Mouse (Mus musculus): Measurements from ENCODE around the gene Cdc40.
"Not testable (repeated sequence)": the region's sequence is repeated elsewhere in the genome, so short reads cannot be mapped to it uniquely, and the experiment has no call there.

Cdc40 gene

GRCm38 (mm10) chr10:40857599-40857998, 25.5 kb downstream of the Cdc40 start:
- no peak for DNase-seq (ENCODE audit: low read depth)

DNA sequence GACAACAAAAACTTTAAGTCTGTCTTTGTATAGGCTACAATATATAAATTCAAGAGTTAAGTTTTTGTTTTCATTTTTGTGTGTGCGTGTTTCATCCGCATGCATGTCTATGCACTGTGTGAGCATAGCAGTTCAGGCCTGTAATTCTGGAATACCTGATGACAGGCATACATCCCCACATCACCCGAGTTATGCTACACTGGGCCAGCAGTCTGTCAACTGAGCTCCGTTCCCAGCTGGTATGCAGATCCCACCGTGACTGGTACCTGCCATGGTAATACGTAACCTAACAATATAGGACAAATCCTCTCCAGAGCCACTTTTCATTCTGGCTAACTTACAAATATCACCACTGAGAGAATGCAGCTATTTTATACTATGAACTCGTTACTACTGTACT, 26.4 kb downstream of the Cdc40 start:
- DNase-seq (ENCODE audit: low read depth) = no peak

DNA sequence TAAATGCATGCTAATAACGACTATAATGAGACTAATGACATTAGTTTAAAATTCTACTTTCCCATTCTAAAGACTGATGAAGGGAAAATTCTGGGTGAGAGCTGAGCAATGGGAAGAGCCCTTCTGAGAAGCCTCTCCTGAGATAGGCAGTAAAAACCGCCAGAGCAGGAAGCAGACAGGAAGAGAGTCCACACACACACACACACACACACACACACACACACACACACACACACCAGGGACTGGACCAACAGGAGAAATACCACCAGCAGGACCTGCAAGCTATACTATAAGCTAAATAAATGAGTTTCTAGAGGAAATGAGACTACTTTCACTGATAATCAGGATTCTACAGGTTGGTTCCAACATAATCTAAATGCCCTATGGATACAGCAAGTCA, 27.5 kb downstream of the Cdc40 start:
- DNase-seq (ENCODE audit: low read depth) = no peak

GRCm38 (mm10) chr10:40851138-40851537, 32.0 kb downstream of the Cdc40 start:
- no peak for DNase-seq (ENCODE audit: low read depth)

DNA sequence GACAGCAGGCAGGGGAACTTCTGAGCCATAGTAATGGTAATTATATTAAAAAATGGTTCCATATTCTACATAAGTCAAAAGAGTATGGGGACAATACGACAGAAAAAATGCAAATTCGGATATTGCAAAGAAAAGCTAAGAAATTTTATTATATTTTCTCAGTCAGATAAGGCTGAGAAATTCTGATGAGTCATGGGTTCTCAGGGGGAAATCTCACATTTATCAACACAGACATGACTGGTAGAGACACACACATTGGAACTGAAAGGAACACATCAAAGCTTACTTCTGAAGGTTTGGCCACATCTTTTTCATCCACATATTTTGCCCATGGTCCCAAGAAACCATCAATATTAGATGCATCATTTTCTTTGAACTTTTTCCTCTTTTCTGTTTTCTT, 32.5 kb downstream of the Cdc40 start:
- peak; percentile 20 for DNase-seq (ENCODE audit: low read depth)

- DNase-seq (ENCODE audit: low read depth) = no peak
Measured at GRCm38 (mm10) chr10:40847176-40847874, 35.8 kb downstream of the Cdc40 start.

- DNase-seq (ENCODE audit: low read depth) = no peak
Measured at GRCm38 (mm10) chr10:40845626-40846025, 37.5 kb downstream of the Cdc40 start.

- DNase-seq (ENCODE audit: low read depth) = no peak
Measured at GRCm38 (mm10) chr10:40844546-40844945, 38.6 kb downstream of the Cdc40 start.

- DNase-seq (ENCODE audit: low read depth) = no peak
Measured at GRCm38 (mm10) chr10:40843841-40844240, 39.3 kb downstream of the Cdc40 start.

GRCm38 (mm10) chr10:40840086-40840485, 43.0 kb downstream of the Cdc40 start:
- DNase-seq (ENCODE audit: low read depth) = peak; percentile 11

DNA sequence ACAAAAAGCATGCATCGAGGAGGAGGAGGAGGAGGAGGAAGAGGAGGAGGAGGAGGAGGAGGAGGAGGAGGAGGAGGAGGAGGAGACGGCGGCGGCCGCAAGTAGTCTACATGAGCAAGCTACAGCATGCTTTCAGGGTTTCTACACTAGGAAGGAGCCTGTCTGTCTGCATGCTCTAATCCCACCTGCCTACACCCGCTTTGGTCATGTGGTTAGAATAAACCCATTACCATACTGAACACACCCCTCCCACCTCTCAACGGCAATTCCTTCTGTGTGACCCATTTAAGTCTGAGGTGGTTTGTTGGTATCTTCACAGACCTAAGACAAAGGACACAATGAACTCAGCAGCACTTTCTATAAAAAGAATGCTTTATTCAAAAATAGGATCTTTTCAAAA, 51.8 kb downstream of the Cdc40 start:
- DNase-seq (ENCODE audit: low read depth) = no peak

DNA sequence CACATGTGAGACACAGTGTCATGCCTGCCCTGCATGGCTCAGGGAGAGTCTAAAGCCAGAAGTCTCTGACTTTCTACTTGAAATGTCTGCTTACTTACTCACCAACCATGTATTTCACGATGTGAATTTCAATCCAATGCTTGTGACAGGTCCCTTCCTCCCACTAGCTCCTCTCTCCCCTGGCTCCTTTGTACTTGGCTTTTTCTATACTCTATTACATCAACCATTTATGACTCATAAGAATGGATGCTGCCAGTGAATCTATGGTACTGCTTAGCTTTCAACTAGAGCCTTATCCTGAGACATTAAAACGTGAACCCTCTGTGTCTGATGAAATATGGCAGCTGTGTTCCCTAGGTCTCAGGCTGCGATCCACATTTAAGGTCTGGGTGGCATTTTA, 52.8 kb downstream of the Cdc40 start:
- peak; percentile 68 for DNase-seq (ENCODE audit: low read depth)

DNA sequence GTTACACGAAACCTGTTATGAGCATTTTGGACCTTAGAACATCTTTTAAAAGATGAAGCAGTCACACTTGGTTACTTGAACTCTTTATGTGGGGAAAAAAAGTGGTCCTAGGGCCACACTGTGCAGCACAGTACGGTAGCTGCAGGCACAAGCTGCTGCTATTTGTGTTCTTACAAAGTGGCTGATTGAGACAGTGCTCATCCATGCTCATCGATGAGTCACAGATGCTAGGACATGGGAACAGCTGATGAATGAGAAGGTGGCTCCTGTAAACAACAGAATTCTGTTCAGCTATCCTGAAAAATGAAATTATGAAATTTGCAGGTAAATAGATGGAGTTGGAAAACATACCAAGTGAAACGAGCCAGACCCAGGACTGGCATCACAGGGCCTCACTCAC, 55.4 kb downstream of the Cdc40 start:
- DNase-seq (ENCODE audit: low read depth) = no peak

- no peak for DNase-seq (ENCODE audit: low read depth)
Measured at GRCm38 (mm10) chr10:40825952-40826351, 57.2 kb downstream of the Cdc40 start.

DNA sequence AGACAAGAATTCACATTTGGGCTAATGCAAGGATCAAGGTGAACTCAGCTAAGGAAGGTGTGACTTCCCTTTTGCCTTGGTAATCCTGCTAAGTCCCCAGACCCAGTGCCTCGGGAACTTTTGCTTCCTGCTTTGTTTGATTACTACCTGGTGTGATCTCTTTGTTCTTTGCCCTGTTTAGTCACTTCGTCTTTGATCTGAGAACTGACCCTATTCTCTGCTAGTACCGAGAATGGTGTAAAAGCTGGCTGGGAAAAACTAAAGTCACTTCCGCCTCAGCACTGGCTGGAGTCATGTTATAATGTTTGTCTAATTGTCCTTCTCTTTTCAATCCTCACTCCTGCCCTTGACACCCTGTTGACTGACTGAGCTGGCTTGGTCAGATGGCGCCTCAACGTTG, 66.6 kb downstream of the Cdc40 start:
- no peak for DNase-seq (ENCODE audit: low read depth)

- DNase-seq (ENCODE audit: low read depth) = peak; percentile 43
Measured at GRCm38 (mm10) chr10:40813627-40814026, 69.5 kb downstream of the Cdc40 start.

DNA sequence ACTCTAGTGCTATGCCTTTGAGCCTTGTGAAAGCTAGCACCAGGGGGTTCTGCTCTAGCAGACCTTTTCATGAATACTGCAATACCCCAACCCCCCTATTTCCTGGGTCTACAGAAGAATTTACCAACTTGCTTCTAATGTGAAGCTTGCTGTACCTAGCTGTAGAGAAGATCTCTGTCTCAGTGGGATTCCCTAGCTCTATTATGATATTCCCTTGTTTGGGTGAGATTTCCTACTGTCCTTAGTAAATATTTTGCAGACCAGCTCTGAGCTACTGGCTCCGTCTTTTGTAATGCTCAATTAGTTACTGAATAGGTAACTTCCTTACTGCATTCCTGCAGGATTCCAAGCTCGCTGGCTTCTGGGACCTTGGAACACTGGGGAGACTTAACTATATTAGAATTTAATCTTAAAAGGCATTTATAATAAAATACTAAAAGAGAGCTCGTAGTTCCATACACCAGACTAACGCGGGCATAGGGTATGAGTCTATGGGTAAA, 73.7 kb downstream of the Cdc40 start:
- not testable (repeated sequence) for DNase-seq (ENCODE audit: low read depth)

GRCm38 (mm10) chr10:40806221-40806620, 76.9 kb downstream of the Cdc40 start:
- DNase-seq (ENCODE audit: low read depth) = no peak

GRCm38 (mm10) chr10:40805221-40805620, 77.9 kb downstream of the Cdc40 start:
- no peak for DNase-seq (ENCODE audit: low read depth)

DNA sequence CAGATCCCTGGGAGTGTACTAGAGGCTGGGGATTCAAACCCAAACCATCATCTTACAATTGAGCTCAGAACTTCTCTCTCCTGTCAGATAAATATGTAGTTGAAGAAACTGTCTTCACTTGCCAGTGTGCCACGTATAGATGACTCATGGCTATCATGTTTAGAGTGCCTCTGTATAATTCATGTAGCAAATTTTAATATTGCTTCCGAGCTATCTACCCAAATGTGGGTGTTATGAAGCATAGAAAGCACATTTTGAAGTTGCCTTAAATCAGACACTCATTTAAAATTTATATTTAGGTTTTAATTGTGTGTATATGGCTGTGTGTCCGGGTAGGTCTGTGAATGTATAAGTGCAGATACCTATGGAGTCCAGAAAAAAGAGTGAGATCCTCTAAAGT, 91.0 kb downstream of the Cdc40 start:
- DNase-seq (ENCODE audit: low read depth) = peak; percentile 11

GRCm38 (mm10) chr10:40790406-40790805, 92.7 kb downstream of the Cdc40 start:
- DNase-seq (ENCODE audit: low read depth) = peak; percentile 7
